Mouse (Mus musculus) thymus, postnatal 25 days (tissue): ENCODE measurements around the gene Igfals.
A peak's percentile ranks its signal among the peaks of the same experiment; 100 is the strongest.

Experiments
- DNase-seq: peaks from one replicate; pipeline ENCODE4 v3.0.0; 2022

Igfals gene

GRCm38 (mm10) chr17:24894995-24895547 is 29.3 kb downstream of the Igfals start, which contains the start of the genes Eme2 and Mrps34:
Gene Eme2, minus strand, starts transcription at chr17:24895087.
Gene Mrps34, plus strand, starts transcription at chr17:24895116.
- peak; percentile 75 for DNase-seq

- DNase-seq, result no peak
Measured at GRCm38 (mm10) chr17:24895571-24896240, 29.9 kb downstream of the Igfals start.

- peak; percentile 74 for DNase-seq
Measured at GRCm38 (mm10) chr17:24896241-24896992, 30.6 kb downstream of the Igfals start, which contains the start of gene Nme3. Gene Nme3, plus strand, starts transcription at chr17:24896500.

GRCm38 (mm10) chr17:24896993-24897269 is 31.1 kb downstream of the Igfals start:
- DNase-seq, result no peak

- no peak for DNase-seq
Measured at GRCm38 (mm10) chr17:24897600-24897999, 31.8 kb downstream of the Igfals start.

GRCm38 (mm10) chr17:24898041-24898854 is 32.5 kb downstream of the Igfals start:
- no peak for DNase-seq

GRCm38 (mm10) chr17:24899153-24899552 is 33.4 kb downstream of the Igfals start:
- DNase-seq, result no peak

- DNase-seq, result no peak
Measured at GRCm38 (mm10) chr17:24900014-24900413, 34.2 kb downstream of the Igfals start.

- no peak for DNase-seq
Measured at GRCm38 (mm10) chr17:24902124-24902523, 36.3 kb downstream of the Igfals start.

GRCm38 (mm10) chr17:24902671-24903474 is 37.1 kb downstream of the Igfals start:
- peak; percentile 43 for DNase-seq

GRCm38 (mm10) chr17:24903767-24904166 is 38.0 kb downstream of the Igfals start:
- DNase-seq, result no peak

- DNase-seq, result no peak
Measured at GRCm38 (mm10) chr17:24907591-24907990, 41.8 kb downstream of the Igfals start.

- DNase-seq, result no peak
Measured at GRCm38 (mm10) chr17:24913984-24914383, 48.2 kb downstream of the Igfals start.

- DNase-seq, result no peak
Measured at GRCm38 (mm10) chr17:24923246-24923645, 57.4 kb downstream of the Igfals start.

GRCm38 (mm10) chr17:24929506-24929905 is 63.7 kb downstream of the Igfals start:
- no peak for DNase-seq
